Mouse (Mus musculus) cerebellum, adult (tissue): ENCODE data around the gene M1ap.

ENCODE experiments used
- ATAC-seq: cut with Nextera tagmentation; 2 replicates; pipeline ENCODE4 v1.9.2; 2017; ENCODE audit warnings: mild to moderate bottlenecking, moderate library complexity, mixed read lengths; ENCODE audit not compliant: insufficient number of reproducible peaks, low FRiP score, low TSS enrichment

M1ap gene

DNA sequence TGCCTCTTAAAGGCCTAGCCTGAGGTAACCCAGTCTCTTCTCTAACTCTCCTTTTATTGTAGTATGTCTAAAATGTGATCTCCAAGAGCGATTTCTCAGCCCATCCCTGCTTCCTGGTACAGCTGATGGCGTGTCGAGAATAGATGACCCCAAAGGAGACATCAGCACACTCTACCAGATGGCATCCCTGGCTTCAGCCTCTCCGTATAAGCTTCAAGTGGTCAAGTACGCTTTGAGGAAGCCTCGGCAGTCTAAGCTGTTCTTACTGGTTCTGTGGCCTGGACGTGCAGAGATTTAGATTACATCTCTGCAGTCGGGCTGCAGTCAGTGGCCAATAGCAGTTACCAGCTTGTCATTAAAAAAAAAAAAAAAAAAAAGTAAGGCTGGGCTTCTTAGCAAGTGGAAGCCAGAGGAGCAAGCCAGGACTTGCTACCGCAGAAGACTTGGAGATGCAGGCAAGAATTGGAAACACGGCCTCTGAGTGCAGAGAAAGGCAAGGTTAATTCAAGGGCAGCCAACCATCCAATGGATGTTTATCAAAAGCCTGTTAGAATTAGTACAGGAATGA is 58.8 kb downstream of the M1ap start:
- ATAC-seq, result no peak

DNA sequence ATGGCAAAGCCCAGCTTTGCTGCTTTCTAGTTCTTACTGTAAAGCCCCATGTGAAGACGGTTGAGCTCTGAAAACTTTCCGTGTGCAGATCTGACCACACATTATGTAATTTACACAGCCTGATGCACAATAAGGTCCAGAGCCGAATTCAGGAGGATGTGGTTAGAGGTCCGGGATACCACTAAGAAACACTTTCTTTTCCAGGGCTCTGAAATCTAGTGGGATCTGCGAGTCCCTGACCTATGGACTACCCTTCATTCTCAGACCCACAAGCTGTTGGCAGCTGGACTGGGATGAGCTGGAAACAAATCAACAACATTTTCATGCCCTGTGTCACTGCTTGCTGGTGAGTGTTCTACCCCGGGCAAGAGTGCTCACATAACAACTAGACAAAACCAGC is 59.4 kb downstream of the M1ap start:
- ATAC-seq, result no peak

DNA sequence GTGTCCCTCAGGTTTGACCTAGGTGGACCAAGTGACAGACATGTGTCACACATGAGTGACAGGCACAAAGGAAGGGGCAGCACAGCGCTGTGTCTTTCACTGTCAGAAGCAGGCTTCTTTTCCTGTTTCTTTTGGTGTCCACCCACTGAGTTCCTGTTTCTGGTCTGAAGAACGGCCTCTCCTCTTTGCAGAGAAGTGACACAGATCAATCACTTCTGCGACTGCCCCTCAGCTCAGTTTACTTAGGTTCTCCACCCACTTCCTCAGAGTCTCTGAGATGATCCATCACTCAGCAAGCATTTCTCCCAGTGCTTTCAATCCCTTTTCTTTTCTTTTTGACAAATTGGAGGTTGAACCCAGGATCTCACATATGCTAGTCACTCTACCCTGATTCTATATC is 62.0 kb downstream of the M1ap start:
- no peak for ATAC-seq

DNA sequence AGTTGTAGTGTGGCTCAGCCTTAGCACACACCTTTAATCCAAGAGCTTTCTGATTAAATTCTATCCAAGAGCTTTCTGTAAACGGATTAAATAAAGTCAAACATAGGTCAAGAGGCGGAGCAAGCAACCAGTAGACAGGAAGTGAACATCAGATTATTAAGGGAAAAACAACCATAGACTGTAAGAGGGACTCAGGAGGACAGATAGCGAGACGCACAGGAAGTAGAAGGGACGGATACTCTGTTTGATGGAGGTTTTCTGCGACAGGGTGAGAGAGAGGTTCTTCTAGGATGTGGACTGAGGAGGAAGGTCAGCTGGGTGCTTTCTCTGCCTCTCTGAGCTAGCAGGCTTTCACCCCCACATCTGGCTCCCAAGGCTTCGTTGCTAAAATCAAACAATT is 63.3 kb downstream of the M1ap start:
- ATAC-seq, result no peak

DNA sequence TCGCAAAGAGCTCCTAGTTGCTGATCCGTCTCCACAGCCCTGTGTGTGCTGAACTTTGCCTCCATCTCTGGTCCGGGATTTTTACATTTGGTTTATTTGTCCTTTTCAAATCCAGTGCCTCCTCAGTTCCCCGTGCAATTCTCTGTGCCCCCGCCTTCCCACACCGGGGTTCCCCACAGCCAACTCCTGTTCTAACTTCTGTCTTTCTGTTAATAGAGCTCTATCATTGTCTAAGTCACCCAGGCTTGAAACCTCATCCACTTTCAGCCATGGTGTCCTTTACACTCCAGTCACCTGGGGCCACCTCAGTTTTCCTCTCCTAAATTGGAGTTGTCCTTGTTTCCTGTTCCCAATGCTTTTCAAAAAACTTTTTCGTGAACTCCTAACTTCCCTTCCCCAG is 64.6 kb downstream of the M1ap start:
- ATAC-seq, result no peak

DNA sequence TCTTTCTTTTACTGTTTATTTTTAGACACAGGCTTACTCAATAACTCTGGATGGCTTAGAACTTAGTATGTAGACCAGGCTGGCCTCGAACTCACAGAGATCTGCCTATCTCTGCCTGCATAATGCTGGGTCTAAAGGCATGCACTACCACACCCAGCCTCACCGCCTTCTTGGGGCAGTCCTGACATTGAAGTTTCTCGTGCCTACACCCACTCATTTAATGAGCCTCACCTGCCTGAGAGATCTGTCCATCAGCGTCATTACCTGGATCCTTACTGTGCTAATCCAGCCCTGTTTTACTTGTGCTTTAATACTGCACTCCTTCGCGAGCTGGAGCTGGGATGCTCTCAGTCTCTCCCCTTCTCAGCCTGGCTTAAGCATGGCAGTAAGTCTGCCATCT is 65.1 kb downstream of the M1ap start:
- no peak for ATAC-seq

DNA sequence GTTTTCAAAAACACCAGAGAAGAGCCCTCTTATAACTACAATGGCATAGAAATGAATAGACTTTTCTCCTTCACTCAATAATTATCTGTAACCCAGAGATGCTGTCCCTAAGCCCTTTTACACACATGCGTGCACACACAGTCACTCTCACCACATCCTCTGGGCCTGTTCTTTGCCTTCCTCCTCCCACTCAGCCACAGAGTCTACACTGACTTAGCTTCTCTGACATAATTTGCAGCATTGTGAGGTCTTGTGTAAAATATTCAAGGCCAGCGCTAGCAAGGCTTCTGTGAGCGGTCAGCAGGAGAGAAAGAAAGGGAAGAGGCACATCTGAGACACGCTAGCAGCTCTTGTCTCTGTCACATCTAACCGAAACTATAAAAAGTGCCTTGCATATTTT is 66.7 kb downstream of the M1ap start:
- no peak for ATAC-seq

DNA sequence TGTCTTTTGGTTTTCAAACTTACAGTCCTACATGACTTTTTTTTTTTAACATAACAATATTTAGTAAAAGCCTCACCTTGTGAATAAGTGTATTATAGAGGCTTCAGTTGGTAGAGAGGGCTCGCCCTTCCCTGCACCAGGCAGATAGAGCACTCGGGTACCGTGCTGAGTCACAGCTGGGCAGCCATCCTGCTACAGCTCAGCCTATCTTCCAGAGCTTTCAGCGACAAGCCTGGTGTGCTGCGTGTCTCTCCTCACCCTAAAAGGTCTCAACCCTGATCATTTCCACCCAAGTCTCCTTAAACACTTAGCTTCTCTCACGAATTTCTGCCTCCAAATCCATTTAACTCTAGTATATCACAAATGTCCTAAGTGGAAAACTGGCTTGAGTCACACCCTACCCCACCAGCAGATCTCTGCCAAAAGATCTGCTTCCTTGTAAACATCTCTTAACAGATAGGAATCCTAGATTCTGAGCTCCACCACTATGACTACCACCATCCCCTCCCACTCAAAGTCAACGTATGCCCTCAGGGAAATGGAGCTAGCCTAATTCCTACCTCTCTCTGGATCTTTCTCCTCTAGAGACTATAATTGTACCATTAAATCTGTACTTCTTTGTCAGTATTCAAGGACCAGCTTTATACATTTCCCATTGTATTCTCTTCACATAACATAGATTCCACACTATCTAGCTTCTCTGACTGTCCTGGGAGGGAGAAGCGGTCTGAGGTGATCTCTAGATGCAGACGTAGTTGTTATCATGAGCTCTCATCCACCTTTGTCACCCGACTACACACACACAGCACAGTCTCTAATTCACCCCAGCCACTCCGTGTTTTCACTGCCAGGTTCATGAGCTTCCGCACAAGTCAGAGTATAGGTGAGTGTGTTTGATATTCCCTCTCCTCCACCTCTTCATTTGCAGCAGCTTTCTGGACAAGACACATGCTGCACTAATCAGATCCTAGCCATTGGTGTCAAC is 68.1 kb downstream of the M1ap start:
- no peak for ATAC-seq

DNA sequence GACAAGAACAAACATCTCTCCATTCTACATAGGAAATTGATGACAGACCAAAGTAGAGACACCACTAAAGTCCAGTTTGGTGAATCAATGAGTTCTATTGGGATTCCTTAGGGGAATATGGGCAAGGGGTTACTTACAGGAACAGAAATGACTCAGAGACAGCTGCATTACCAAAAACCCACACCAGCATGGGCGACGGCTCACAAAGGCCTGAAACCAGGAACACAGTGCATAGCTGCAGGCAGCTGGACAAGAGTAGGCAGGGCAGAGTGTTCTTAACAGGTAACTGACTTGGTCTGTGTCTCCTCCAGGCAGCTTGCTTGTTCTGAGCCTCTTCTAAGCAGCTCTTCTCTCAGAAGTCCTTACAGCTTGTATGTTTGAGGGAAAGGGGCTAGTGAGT is 69.0 kb downstream of the M1ap start:
- ATAC-seq, result no peak

DNA sequence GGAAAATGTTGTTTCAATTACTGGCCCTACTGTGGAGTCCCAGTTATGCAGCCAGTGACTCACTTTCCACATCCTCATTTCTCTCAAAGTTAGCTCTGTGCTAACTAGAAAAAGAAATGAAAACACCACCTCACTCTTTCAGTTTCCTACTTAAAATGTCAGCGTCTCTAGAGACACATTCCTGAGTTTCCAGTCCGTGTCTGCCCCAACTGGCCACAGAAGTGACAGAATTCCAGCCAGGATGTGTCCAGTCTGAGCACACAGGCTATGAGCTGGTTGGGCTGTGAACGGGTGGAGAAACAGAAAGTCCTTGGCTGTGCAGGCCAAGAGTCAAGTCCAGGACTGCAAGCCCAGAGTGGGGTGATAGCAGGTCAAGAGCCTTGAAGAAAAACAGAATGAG is 70.5 kb downstream of the M1ap start:
- no peak for ATAC-seq

DNA sequence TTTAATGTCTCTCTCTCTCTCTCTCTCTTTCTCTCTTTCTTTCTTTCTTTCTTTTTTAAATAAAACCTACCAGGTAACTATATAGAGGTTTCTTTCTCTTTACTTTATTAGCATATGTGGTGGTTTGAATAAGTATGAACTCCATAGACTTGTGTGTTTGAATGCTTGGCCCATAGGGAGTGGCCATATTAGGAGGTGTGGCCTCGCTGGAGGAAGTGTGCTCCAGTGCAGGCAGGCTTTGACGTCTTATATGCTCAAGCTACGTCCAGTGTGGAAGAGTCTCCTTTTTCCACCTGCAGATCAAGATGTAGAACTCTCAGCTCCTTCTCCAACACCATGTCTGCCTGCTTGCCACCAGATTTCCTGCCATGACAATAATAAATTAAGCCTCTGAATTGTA is 72.3 kb downstream of the M1ap start:
- ATAC-seq, result no peak

DNA sequence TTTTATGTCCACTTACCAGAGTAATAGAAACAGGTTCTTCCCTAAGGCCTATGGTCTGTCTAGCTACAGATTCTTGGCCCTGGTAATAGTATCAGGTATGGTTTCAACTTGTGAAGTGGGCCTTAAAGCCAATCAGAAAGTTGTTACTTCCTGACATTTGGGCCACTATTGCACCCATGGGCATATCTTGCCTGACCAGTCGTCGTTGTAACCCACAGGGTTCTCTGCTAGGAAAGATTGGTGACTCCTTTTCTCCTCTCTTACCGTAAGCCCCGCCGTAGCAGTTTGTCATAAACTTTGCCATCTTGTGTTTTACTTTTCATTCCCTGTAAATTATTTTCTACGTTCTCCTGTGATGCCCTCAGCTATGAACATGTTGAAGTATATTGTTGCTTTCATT is 73.4 kb downstream of the M1ap start:
- no peak for ATAC-seq

DNA sequence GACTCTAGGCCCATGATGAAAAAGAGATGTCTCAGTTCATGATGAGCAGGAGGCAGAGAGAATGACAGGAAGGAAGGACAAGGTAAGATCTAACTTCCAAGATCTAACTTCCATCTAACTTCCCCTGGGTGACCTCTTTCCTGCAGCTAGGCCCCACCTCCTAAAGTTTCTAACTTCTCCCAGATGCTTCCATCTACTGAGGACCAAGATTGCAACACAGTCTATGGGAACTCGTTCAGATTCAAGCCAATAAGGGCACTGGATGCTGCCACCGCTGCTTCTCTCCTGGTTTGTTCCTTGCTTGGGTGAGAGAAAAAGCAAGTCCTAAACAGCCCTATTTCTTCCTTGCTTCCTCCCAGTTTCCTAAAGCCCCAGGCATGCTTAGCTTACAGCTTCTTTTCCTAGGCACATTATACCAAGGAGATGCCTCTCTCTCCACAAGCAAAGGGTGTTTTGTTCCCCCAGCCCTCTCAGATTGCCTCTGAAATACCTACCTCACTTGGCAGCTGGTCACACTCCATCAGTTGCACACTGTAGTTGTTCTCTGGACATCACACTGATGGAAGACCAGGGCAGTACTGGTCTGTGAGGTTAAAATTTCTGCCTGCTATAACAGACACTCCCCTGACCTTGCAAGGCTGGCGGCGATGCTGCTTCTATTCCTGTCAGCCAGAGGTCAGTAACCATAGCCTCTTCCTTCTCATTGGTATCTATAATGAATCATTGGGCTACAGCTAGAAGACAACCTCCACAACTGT is 74.3 kb downstream of the M1ap start:
- ATAC-seq, result no peak

DNA sequence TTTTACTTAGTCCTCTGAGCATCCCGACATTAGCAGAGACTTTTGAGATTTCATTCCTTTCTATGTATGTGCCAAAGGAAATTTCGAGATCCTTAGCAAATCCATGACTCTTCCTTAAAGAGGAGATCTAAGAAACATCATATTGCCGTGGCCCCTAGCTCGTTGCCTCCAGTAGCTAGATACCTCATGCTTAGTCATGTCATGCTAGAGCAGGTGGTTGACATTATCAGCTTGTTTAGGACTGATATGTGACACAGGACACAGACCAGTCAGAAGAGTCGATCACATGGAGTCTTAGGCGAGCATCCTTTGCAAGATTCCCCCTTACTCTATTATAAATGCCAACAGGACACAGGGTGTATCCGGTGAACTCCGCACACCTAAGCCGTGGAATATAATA is 76.3 kb downstream of the M1ap start:
- no peak for ATAC-seq

DNA sequence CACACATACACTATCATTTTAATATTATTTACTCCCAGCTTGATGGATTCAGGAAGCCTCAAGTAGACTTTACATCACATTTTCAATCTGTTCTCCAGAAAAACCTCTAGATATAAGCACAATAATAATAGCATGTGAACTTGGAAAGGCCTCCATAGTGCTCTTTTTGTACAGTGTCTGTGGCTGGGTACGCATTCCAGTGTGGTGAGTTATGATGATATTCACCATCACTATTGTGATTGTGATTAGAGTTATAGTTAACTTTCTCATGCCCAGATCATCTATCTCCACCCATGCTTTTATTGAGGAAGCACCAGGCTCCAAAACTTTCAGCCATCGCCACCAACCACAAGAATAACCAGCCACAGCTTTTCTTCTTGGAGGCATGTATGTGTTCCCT is 77.1 kb downstream of the M1ap start:
- no peak for ATAC-seq

DNA sequence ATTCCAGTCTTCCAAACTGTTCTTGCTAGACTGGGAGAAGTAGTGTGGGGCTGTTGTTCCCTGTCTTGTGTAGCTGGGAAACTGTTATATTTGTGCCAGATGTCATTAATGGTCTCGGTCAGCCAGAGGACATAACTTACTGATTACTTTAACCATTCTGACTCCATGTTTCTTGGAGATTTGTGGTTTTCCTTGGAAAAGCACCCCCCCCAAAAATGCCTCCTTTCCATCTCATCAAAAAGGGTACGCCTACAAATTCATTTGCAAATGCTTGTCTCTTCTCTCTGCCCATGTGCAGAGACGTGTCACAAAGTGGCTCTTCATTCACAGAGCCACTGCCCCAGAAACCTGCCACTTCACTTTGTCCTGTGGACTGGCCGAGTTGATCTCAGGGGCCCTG is 77.7 kb downstream of the M1ap start:
- no peak for ATAC-seq

DNA sequence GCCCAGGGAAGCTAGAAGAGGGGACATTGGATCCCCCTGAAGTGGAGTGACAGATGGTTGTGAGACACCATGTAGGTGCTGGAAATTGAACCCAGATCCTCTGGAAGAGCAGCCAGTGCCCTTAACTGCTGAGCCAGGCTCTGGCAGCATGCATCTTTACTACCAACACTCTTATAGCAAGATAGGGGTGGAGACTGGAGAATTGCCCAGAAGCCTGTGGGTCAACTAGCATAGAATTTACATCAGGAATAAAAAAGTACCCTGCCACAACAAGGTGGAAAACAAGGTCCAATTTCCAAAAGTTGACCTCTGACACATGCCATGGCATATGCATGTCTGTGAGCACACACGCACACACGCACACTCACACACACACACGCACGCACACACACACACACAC is 78.5 kb downstream of the M1ap start:
- ATAC-seq, result no peak

DNA sequence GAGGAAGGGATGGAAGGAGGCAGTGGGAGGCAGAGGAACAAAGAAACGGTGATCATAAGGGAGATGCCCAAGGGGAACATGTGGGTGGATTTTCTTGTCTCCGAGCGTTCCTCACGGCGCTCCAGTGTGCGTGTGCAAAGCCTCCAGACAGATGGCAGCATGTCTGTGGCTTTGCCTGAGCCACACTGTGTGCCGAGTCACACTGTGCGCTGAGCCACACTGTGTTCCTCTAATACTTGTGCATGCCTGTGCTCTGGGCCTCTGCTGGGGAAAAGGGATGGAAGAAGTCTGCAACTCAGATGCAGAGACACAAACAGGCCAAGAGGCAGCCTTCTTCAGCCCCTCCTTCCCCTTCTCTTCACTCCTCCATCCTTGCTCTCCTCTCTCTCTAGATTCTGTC is 80.6 kb downstream of the M1ap start:
- no peak for ATAC-seq

DNA sequence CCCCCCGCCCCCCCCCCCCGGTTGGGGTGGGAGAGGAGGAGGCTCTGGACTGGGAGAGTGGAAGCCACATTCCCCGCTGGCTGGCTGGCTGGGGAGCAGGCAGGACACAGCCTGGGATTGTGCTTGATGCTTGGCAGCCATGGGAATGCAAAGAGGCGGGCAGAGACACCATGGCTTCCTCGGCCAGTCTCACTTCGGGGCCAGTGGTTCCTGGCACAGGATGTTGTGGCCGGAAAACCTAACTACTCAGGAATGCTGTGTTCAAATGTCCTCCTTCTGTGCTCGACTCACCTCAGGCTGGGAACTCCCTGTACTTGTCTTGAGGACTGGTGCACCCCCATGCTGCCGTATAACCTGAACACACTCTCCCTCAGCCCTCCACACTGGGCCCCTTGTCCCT is 81.0 kb downstream of the M1ap start:
- no peak for ATAC-seq

DNA sequence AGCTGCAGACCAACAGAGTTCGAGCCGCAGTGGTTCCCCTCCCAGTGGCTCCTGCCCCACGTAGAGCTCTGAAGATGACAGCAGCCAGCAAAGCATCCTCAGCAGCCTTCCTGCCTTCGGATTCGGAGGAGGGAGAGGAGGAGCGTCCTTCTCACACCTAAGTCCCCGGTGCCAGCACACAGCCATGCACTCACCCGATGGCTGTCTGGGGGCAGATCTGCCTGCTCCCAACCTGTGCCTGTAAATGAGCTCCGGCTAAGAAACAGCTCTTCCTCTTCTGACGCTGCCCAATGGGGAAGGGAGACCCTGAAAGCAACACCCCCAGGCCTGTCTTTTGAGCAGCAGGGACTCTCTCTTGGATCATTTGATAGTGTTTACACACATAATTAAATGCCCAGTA is 83.1 kb downstream of the M1ap start:
- no peak for ATAC-seq

DNA sequence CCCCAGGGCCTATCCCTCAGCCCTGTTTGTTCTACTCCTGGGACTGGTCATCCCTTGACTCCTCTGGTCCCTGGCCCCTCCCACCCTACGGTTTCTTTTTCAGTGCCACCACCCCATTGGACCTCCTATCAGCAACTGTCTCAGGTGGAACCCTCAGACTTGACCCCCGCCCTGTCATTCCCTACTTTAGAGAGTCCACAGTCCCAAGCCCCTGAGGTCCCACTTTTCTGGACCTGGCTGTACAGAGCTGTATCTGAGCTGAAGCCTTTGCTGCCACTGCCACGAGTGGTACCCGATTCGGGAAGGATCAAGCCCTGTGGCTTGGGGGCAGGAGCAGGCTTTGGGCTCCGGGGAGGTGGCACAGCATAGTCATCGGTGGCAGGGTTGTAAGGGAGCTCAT is 84.4 kb downstream of the M1ap start:
- ATAC-seq, result no peak
